Mouse (Mus musculus): Measurements from ENCODE around the gene I830077J02Rik. TPM values are rescaled to one million over a fixed set of nuclear protein-coding genes. Genes with fewer than 3 reads are reported as not detected.
"Not testable (repeated sequence)": the region's sequence is repeated elsewhere in the genome, so short reads cannot be mapped to it uniquely, and the experiment has no call there.

Gene I830077J02Rik
- polyA plus RNA-seq, 1 experiment from 2014 or later, result 0.30 TPM

- no peaks in the 10 kb centered on the region for H3K27me3 ChIP-seq (ENCODE audit: poor library complexity, severe bottlenecking)
- no peak overlapping the region for H3K27ac ChIP-seq
- WGBS, result 94% methylated on average over 5 of the region's 5 CpGs
- no peaks in the 10 kb centered on the region for H3K4me1 ChIP-seq
- DNase-seq (ENCODE audit: extremely low spot score, low spot score), result no peak
- no peaks in the 10 kb centered on the region for H3K9me3 ChIP-seq
- H3K36me3 ChIP-seq (replicated peaks), result peaks cover 27% of the 10 kb centered on the region
- H3K4me3 ChIP-seq, result no peak overlapping the region
These were observed 2.6 kb upstream of the I830077J02Rik start for GRCm38 (mm10) chr3:105935033-105935432.

GRCm38 (mm10) chr3:105933926-105934325, 1.5 kb upstream of the I830077J02Rik start:
- WGBS, result 94% methylated on average over 6 of the region's 6 CpGs
- Histone ChIP-seq H3K9me3 (no peaks in the 10 kb centered on the region), H3K4me3 (no peak overlapping the region), H3K4me1 (no peaks in the 10 kb centered on the region), H3K27me3 (ENCODE audit: poor library complexity, severe bottlenecking) (no peaks in the 10 kb centered on the region), H3K36me3 (replicated peaks) (peaks cover 22% of the 10 kb centered on the region), H3K27ac (no peak overlapping the region)
- DNase-seq (ENCODE audit: extremely low spot score, low spot score), result no peak

GRCm38 (mm10) chr3:105931095-105931494, 1.4 kb downstream of the I830077J02Rik start:
- H3K27ac ChIP-seq, result no peak overlapping the region
- H3K4me3 ChIP-seq, result no peak overlapping the region
- no peaks in the 10 kb centered on the region for H3K4me1 ChIP-seq
- no peaks in the 10 kb centered on the region for H3K9me3 ChIP-seq
- no peaks in the 10 kb centered on the region for H3K36me3 ChIP-seq (replicated peaks)
- no peak for DNase-seq (ENCODE audit: extremely low spot score, low spot score)
- 94% methylated on average over 2 of the region's 2 CpGs for WGBS
- H3K27me3 ChIP-seq (ENCODE audit: poor library complexity, severe bottlenecking), result no peaks in the 10 kb centered on the region

DNA sequence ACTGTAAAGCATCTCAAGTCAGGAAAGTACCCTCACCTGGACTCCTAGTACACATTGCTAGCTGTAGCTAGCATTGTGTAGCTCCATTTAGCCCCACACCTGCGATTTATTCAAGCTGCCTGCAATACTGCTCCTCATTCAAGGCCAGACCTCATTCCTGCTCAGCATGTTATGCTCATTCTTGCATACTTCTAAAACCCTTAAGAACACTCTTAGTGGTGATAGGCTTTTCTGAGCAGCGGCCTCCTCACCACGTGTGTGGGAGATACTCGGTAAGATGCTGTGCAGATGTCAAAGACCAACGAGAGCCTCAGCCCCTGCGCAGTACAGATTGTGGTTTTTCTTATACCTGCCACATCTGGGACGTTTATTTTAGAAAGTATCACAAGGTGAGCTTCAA, 2.6 kb downstream of the I830077J02Rik start:
- DNase-seq (ENCODE audit: extremely low spot score, low spot score), result no peak
- no peak overlapping the region for H3K4me3 ChIP-seq
- no peak overlapping the region for H3K27ac ChIP-seq
- no peaks in the 10 kb centered on the region for H3K36me3 ChIP-seq (replicated peaks)
- no peaks in the 10 kb centered on the region for H3K9me3 ChIP-seq
- no peaks in the 10 kb centered on the region for H3K27me3 ChIP-seq (ENCODE audit: poor library complexity, severe bottlenecking)
- WGBS, result 86% methylated on average over 7 of the region's 7 CpGs
- H3K4me1 ChIP-seq, result no peaks in the 10 kb centered on the region

GRCm38 (mm10) chr3:105928781-105929180, 3.7 kb downstream of the I830077J02Rik start:
- 89% methylated on average over 6 of the region's 6 CpGs for WGBS
- Histone ChIP-seq H3K4me3 (no peak overlapping the region), H3K4me1 (no peaks in the 10 kb centered on the region), H3K9me3 (no peaks in the 10 kb centered on the region), H3K36me3 (replicated peaks) (no peaks in the 10 kb centered on the region), H3K27me3 (ENCODE audit: poor library complexity, severe bottlenecking) (no peaks in the 10 kb centered on the region), H3K27ac (no peak overlapping the region)
- DNase-seq (ENCODE audit: extremely low spot score, low spot score), result no peak

DNA sequence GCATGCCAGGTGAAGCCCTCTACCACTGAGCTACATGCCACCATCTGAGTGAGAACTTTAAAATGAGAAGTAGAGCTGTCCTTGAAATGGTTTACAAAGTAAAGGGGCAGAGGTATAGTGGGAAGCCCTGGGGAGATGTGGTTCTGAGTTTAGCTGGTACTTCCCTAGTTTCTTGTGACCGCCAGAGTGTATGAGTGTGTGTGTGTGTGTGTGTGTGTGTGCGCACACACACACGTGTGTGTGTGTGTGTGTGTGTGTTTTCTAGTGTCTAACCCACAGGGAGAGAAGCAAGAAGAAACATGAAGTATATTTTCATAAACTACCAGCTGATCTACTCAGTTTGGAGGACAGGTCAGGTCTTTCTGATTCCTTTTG, 4.3 kb downstream of the I830077J02Rik start:
- WGBS, result 88% methylated on average over 3 of the region's 3 CpGs
- no peak for DNase-seq (ENCODE audit: extremely low spot score, low spot score)
- H3K4me1 ChIP-seq, result no peaks in the 10 kb centered on the region

GRCm38 (mm10) chr3:105927561-105928194, 4.8 kb downstream of the I830077J02Rik start:
- Histone ChIP-seq H3K4me1 (no peaks in the 10 kb centered on the region), H3K36me3 (replicated peaks) (no peaks in the 10 kb centered on the region), H3K27ac (no peak overlapping the region), H3K4me3 (no peak overlapping the region), H3K9me3 (no peaks in the 10 kb centered on the region), H3K27me3 (ENCODE audit: poor library complexity, severe bottlenecking) (no peaks in the 10 kb centered on the region)
- WGBS, result 88% methylated on average over 7 of the region's 7 CpGs
- DNase-seq (ENCODE audit: extremely low spot score, low spot score), result no peak

More for the DNA sequence above, 4.3 kb downstream of the I830077J02Rik start:
- H3K27ac ChIP-seq, result no peak overlapping the region
- H3K4me3 ChIP-seq, result no peak overlapping the region
- no peaks in the 10 kb centered on the region for H3K9me3 ChIP-seq
- no peaks in the 10 kb centered on the region for H3K36me3 ChIP-seq (replicated peaks)
- no peaks in the 10 kb centered on the region for H3K27me3 ChIP-seq (ENCODE audit: poor library complexity, severe bottlenecking)

- no peak for DNase-seq (ENCODE audit: extremely low spot score, low spot score)
- H3K4me3 ChIP-seq, result no peak overlapping the region
- 92% methylated on average over 9 of the region's 9 CpGs for WGBS
- H3K9me3 ChIP-seq, result no peaks in the 10 kb centered on the region
- no peak overlapping the region for H3K27ac ChIP-seq
- no peaks in the 10 kb centered on the region for H3K27me3 ChIP-seq (ENCODE audit: poor library complexity, severe bottlenecking)
- H3K4me1 ChIP-seq, result no peaks in the 10 kb centered on the region
- H3K36me3 ChIP-seq (replicated peaks), result no peaks in the 10 kb centered on the region
These were observed 7.8 kb downstream of the I830077J02Rik start for GRCm38 (mm10) chr3:105924616-105925015.

DNA sequence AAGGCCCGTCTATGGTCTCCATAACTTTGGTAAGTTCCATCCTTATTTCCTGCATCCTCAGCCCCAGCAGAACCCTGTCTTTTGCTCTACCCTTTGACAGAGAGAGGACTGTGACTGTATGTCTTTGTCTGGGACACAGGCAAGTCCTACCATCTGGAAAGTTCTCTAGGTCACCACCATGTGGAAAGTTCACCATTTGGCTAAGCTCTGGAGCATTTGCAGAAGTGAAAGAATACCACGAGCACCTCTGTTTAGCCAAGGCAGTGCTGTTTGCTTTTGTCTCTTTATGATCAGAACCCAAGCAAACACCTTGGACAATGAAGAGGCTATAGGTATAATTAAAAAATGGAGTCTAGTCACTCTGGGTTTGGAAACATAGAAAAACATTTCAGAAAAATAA, 10.5 kb downstream of the I830077J02Rik start:
- no peak overlapping the region for H3K4me3 ChIP-seq

DNA sequence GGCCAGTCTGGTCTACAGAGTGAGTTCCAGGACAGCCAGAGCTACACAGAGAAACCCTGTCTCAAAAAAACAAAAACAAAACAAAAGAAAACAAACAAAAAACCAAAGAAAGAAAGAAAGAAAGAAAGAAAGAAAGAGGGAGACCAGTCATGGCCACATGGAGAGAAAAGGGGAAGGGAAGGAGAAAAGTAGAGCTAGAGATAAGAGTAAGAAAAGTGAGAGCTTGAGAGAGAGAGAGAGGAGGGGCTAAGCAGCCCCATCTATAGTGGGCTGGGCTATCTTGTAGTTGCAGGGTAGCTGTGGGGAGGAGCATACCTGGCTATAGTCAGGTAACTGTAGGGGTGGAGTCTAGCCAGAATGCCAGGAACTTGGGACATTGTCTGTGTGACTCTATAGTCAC, 11.7 kb downstream of the I830077J02Rik start:
- not testable (repeated sequence) for H3K4me3 ChIP-seq; H3K4me1 ChIP-seq; H3K9me3 ChIP-seq; H3K36me3 ChIP-seq (replicated peaks); H3K27me3 ChIP-seq (ENCODE audit: poor library complexity, severe bottlenecking); DNase-seq (ENCODE audit: extremely low spot score, low spot score); H3K27ac ChIP-seq

More for the DNA sequence above, 10.5 kb downstream of the I830077J02Rik start:
- DNase-seq (ENCODE audit: extremely low spot score, low spot score), result no peak
- H3K4me1 ChIP-seq, result 0 out of 2 replicates have a peak, but pooled peaks cover 6% of the 10 kb centered on the region
- WGBS, result 87% methylated on average over 2 of the region's 2 CpGs
- H3K27me3 ChIP-seq (ENCODE audit: poor library complexity, severe bottlenecking), result no peaks in the 10 kb centered on the region
- no peaks in the 10 kb centered on the region for H3K9me3 ChIP-seq
- H3K36me3 ChIP-seq (replicated peaks), result no peaks in the 10 kb centered on the region
- no peak overlapping the region for H3K27ac ChIP-seq

GRCm38 (mm10) chr3:105918355-105918745, 14.1 kb downstream of the I830077J02Rik start:
- DNase-seq (ENCODE audit: extremely low spot score, low spot score), result no peak
- H3K4me1 ChIP-seq, result 0 out of 2 replicates have a peak, but pooled peaks cover 6% of the 10 kb centered on the region
- no peaks in the 10 kb centered on the region for H3K9me3 ChIP-seq
- H3K27me3 ChIP-seq (ENCODE audit: poor library complexity, severe bottlenecking), result no peaks in the 10 kb centered on the region
- 85% methylated on average over 3 of the region's 3 CpGs for WGBS
- no peak overlapping the region for H3K4me3 ChIP-seq
- no peaks in the 10 kb centered on the region for H3K36me3 ChIP-seq (replicated peaks)
- H3K27ac ChIP-seq, result no peak overlapping the region

- Histone ChIP-seq H3K27me3 (ENCODE audit: poor library complexity, severe bottlenecking) (no peaks in the 10 kb centered on the region), H3K4me1 (0 out of 2 replicates have a peak, but pooled peaks cover 6% of the 10 kb centered on the region), H3K4me3 (no peak overlapping the region), H3K27ac (no peak overlapping the region), H3K9me3 (no peaks in the 10 kb centered on the region), H3K36me3 (replicated peaks) (no peaks in the 10 kb centered on the region)
- WGBS, result 69% methylated on average over 10 of the region's 10 CpGs
- DNase-seq (ENCODE audit: extremely low spot score, low spot score), result no peak
These were observed 14.7 kb downstream of the I830077J02Rik start for GRCm38 (mm10) chr3:105917656-105918354.

DNA sequence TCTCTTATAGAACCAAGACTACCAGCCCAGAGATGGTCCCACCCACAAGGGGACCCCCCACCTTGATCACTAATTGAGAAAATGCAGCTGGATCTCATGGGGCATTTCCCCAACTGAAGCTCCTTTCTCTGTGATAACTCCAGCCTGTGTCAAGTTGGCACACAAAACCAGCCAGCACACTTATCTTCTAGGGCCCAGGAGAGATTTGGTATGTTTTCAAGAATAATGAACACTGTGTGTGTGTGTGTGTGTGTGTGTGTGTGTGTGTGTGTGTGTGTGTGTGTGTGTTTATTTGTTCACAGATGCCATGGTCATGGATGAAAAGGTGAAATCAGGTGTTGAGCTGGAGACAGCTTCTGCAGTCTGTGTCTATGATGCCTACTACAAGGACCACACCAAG, 16.0 kb downstream of the I830077J02Rik start:
- H3K4me1 ChIP-seq; H3K4me3 ChIP-seq; H3K36me3 ChIP-seq (replicated peaks); H3K9me3 ChIP-seq; H3K27me3 ChIP-seq (ENCODE audit: poor library complexity, severe bottlenecking); H3K27ac ChIP-seq; DNase-seq (ENCODE audit: extremely low spot score, low spot score): not testable (repeated sequence)
